ENCODE assay signal across 8 mouse cellular contexts in the genomic region with DNA sequence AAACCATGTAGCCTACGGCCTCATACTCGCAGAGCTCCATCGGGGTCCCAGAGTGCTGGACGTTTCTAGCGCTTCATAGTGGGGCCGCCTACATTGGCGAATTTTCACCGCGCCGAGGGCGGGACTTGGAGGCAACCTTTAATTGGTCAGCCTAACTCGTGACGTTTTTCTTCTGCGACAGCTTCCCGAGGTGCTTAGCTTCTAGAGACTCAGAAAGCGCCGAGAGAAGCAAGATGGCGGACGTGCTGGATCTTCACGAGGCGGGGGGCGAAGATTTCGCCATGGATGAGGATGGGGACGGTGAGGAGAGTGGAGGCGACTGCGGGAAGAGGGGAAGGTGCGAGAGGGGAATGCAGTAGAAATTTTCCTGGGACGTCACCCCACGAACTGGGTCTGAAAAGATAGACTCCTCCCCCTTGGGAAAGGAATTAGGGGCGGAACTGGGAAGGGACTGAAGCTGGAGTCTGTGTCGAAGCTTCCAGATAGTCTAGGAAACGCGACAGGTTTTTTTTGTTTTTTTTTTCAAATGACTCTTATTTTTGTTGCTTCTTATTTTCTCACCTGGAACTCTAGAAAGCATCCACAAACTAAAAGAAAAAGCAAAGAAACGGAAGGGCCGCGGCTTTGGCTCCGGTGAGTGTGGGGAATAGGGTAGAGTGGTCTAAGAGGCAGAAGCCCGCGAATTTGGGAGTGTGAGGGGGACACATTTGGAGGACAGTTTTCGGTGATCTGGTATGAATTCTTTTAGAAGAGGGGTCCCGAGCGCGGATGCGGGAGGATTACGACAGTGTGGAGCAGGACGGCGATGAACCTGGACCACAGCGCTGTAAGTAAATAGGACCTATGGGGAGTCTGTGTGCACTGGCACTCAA. TPM values are rescaled to one million over a fixed set of nuclear protein-coding genes. Genes with fewer than 3 reads are reported as not detected.
A peak's percentile ranks its signal among the peaks of the same experiment; 100 is the strongest.
DNase-seq lines count a peak whose midpoint lies in the region; ATAC-seq lines count a peak whose summit lies in the region.

A gene (plus strand): TSS at position 205 of the 872 bp plus-strand sequence.

- peak within 1 kb of the TSS; percentile 93 for H3K4me2 ChIP-seq in hindbrain, embryonic 16.5 days (ENCODE audit: low read length)

- H3K4me3 ChIP-seq in hindbrain, embryonic 16.5 days (ENCODE audit: low read length) = peak within 1 kb of the TSS; percentile 73
- H3K4me3 ChIP-seq in macrophage (ENCODE audit: inconsistent target) = peak within 1 kb of the TSS; percentile 97

- peaks cover 29% of the 10 kb centered on the region for H3K79me2 ChIP-seq in macrophage (ENCODE audit: inconsistent target)

- peak; percentile 95 for DNase-seq in WW6 (ENCODE audit: low read depth, low spot score)
- DNase-seq in cerebellum, postnatal 4 days (ENCODE audit: low spot score in 2 of 2) = peak; percentile 83 to 95
- peak; percentile 98 for DNase-seq in gastrocnemius, adult 18-20 months (ENCODE audit: low spot score)
- peak; percentile 96 to 98 for DNase-seq in left cerebral cortex, adult 18-20 months (ENCODE audit: low spot score in 2 of 2)
- DNase-seq in right cerebral cortex, adult 18-20 months = peak; percentile 98
- DNase-seq in urinary bladder, postnatal 10 days (ENCODE audit: low spot score) = peak; percentile 85

- no peaks in the 10 kb centered on the region for H3K9me3 ChIP-seq in hindbrain, embryonic 16.5 days (ENCODE audit: control insufficient read depth, low read length)

- peaks cover 18% of the 10 kb centered on the region for H3K4me1 ChIP-seq in hindbrain, embryonic 16.5 days (ENCODE audit: control insufficient read depth, insufficient read depth, low read depth, low read length)

- H3K27me3 ChIP-seq in hindbrain, embryonic 16.5 days (replicated peaks; ENCODE audit: control insufficient read depth, insufficient read depth, low read length) = no peaks in the 10 kb centered on the region

- ATAC-seq in hindbrain, embryonic 16.5 days = peak; percentile 95

- H3K27ac ChIP-seq in hindbrain, embryonic 16.5 days (ENCODE audit: low read depth, low read length) = peak within 1 kb of the TSS; percentile 80
- peak within 1 kb of the TSS; percentile 80 for H3K27ac ChIP-seq in macrophage

- peak within 1 kb of the TSS; percentile 76 for H3K9ac ChIP-seq in hindbrain, embryonic 16.5 days (ENCODE audit: low read depth, low read length)

- H3K36me3 ChIP-seq in hindbrain, embryonic 16.5 days (ENCODE audit: control insufficient read depth, insufficient read depth, low read length) = peaks cover 12% of the 10 kb centered on the region
- peaks cover 16% of the 10 kb centered on the region; the same call in 1 of the 2 replicates for H3K36me3 ChIP-seq in macrophage (ENCODE audit: inconsistent target)

- WGBS in hindbrain, embryonic 16.5 days = under 1% methylated on average over 48 of the region's 48 CpGs
- under 1% methylated on average over 38 of the region's 48 CpGs for WGBS in macrophage (ENCODE audit: missing documents)

RNA-seq across cellular contexts. Expression of the gene that starts here (rescaled TPM):
- total RNA-seq in gastrocnemius, adult 18-20 months (2021) = 10 to 100 TPM; 24.4 to 33.3 TPM
- 110 and 113 TPM in 2 replicates for polyA plus RNA-seq in hindbrain, embryonic 16.5 days (2015; fragmentation: Nextera tagmentation; extraction: Ambion mirVana)
- total RNA-seq in left cerebral cortex, adult 18-20 months (2021) = 10 to 100 TPM; 41.5 to 49.6 TPM
- total RNA-seq in macrophage (2018; cell fraction: chromatin; rRNA removed) = 10 to 100 TPM; 18.1 to 54.0 (median 37.5) TPM
- 10 to 100 TPM; 27.5 to 47.8 (median 37.7) TPM for total RNA-seq in macrophage (2018; cell fraction: cytosol; rRNA removed)
- total RNA-seq in macrophage (2018; cell fraction: nucleus; rRNA removed) = 10 to 100 TPM; 18.8 to 46.3 (median 32.6) TPM
- polyA plus RNA-seq in macrophage (2018) = 28.6 to 43.9 TPM (median 42.7 TPM) in 3 replicates

Comparison
In these comparisons a context has a peak if more than half of its experiments do, and no peak if none do; other contexts are left out.
1. Peak in every context shown above with its lines: DNase-seq, ATAC-seq, H3K4me3 ChIP-seq and H3K27ac ChIP-seq.